Mouse (Mus musculus) C2C12 (cell line): ENCODE results near the gene Saysd1.

ENCODE experiments used
- CTCF ChIP-seq: IDR thresholded peaks from one replicate; pipeline ENCODE4 v1.5.1; 2011; ENCODE audit not compliant: control insufficient read depth, insufficient read depth, insufficient read length
- MYOG ChIP-seq: IDR thresholded peaks from one replicate; pipeline ENCODE4 v1.6.1; 2011; ENCODE audit not compliant: control insufficient read depth, insufficient read length; ENCODE audit errors: extremely low read depth
- USF1 ChIP-seq: IDR thresholded peaks from one replicate; pipeline ENCODE4 v1.6.1; 2011; ENCODE audit warnings: low read depth, mild to moderate bottlenecking, control low read depth, moderate library complexity

DNA sequence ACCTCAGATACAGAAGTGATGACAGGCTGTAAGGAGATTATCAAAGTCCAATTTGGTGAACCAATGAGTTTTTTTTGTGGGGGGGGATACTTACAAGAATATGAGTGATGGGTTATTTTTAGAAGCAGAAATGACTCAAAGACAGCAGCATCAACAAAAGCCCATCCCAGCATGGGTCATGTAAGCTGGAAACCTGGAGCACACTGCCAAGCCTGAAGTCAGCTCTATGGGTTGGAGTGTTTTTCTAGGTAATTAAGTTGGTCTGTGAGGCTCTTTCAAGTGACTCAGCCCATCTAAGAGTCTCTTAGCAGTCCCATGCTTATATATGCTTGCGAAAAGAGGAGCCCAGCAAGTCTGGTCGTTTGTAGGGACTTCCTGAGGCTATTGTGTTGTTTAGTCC lies 91.0 kb downstream of the Saysd1 start:
- TF ChIP-seq CTCF (no peak), USF1 (no peak), MYOG (no peak)
